In the genomic region with DNA sequence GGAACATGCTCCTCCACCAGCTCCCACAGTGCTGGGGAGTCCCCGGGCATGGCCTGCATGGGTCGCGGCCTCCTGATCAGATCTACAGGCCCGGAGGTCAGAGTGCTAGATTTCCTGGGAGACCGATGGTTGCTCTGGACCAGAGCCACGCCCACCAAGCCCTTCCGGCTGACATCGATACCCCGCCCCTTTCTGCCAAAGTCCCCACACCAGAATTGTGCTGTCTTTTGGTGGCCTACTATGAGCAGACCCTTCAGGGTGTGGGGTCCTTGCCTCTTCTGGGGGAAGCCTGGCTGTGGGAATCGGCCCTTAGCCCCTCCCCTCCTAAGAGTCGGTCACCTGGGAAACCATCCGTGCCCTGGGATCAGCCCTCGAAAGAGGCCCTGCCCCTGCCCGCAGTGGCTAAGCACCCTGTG, we compare ENCODE assay signal across 8 mouse cellular contexts. TPM values are rescaled to one million over a fixed set of nuclear protein-coding genes. Genes with fewer than 3 reads are reported as not detected.
DNase-seq lines count a peak whose midpoint lies in the region; ATAC-seq and TF ChIP-seq lines count a peak whose summit lies in the region.

A gene (minus strand): TSS at position 87 of the 416 bp plus-strand sequence.

- H3K36me3 ChIP-seq in heart, embryonic 11.5 days (ENCODE audit: control insufficient read depth, insufficient read depth, low read length), result peaks cover 3% of the 10 kb centered on the region; the same call in 1 of the 2 replicates
- H3K36me3 ChIP-seq in hindbrain, embryonic 10.5 days, result peaks cover 44% of the 10 kb centered on the region
- H3K36me3 ChIP-seq in limb, embryonic 14.5 days (ENCODE audit: control insufficient read depth, insufficient read depth, low read length), result peaks cover 23% of the 10 kb centered on the region
- H3K36me3 ChIP-seq in neural tube, embryonic 12.5 days, result peaks cover 41% of the 10 kb centered on the region

- peak within 1 kb of the TSS; percentile 39; the same call in 1 of the 2 replicates for H3K9ac ChIP-seq in heart, embryonic 11.5 days (ENCODE audit: low read depth, low read length)
- peak within 1 kb of the TSS; percentile 41 for H3K9ac ChIP-seq in limb, embryonic 14.5 days (ENCODE audit: low read depth, low read length, severe bottlenecking)
- peak within 1 kb of the TSS; percentile 18; the same call in 1 of the 2 replicates for H3K9ac ChIP-seq in neural tube, embryonic 12.5 days

- no peak for TF ChIP-seq POLR2A in limb, embryonic 14.5 days (IDR thresholded peaks at IDR 0.05; ENCODE audit: borderline replicate concordance, extremely low read depth, insufficient read depth, insufficient read length)

- WGBS in heart, embryonic 11.5 days (ENCODE audit: insufficient replicate concordance), result 9% methylated on average over 14 of the region's 14 CpGs
- 4% methylated on average over 14 of the region's 14 CpGs for WGBS in hindbrain, embryonic 10.5 days
- 12% methylated on average over 13 of the region's 14 CpGs for WGBS in limb, embryonic 14.5 days
- 8% methylated on average over 14 of the region's 14 CpGs for WGBS in neural tube, embryonic 12.5 days

- ATAC-seq in heart, embryonic 11.5 days (replicated peaks; ENCODE audit: insufficient number of reproducible peaks, low FRiP score, low TSS enrichment), result peak; percentile 24; the same call in 1 of the 2 replicates
- no peak for ATAC-seq in limb, embryonic 14.5 days (ENCODE audit: low FRiP score, low read depth)
- ATAC-seq in neural tube, embryonic 12.5 days (ENCODE audit: low FRiP score, low read depth), result 0 out of 2 replicates have a peak, but pooled peaks have one; percentile 30

- no peak for DNase-seq in heart, postnatal 25 days (ENCODE audit: low spot score)
- DNase-seq in hindbrain, embryonic 10.5 days (ENCODE audit: low spot score), result peak; percentile 60
- no peak for DNase-seq in limb, embryonic 14.5 days (ENCODE audit: low spot score)
- DNase-seq in cerebellum, adult 11-12 months, result no peak
- DNase-seq in left cerebral cortex, adult 2 months (ENCODE audit: extremely low spot score in 1 of 2, low spot score in 2 of 2), result no peak
- DNase-seq in layer of hippocampus, adult 8-10 months (ENCODE audit: low spot score in 2 of 2), result no peak

- H3K4me2 ChIP-seq in heart, embryonic 11.5 days, result peak within 1 kb of the TSS; percentile 71
- peak within 1 kb of the TSS; percentile 40 for H3K4me2 ChIP-seq in limb, embryonic 14.5 days (replicated peaks; ENCODE audit: low read depth, low read length, severe bottlenecking)
- peak within 1 kb of the TSS; percentile 47 for H3K4me2 ChIP-seq in neural tube, embryonic 12.5 days (replicated peaks)

- H3K4me3 ChIP-seq in heart, embryonic 11.5 days (ENCODE audit: low read depth, low read length), result peak within 1 kb of the TSS; percentile 34
- H3K4me3 ChIP-seq in hindbrain, embryonic 10.5 days, result peak within 1 kb of the TSS; percentile 40
- H3K4me3 ChIP-seq in limb, embryonic 14.5 days (replicated peaks; ENCODE audit: low read length), result 0 out of 2 replicates have a peak within 1 kb of the TSS, but pooled peaks have one; percentile 5
- no peak within 1 kb of the TSS for H3K4me3 ChIP-seq in neural tube, embryonic 12.5 days
- H3K4me3 ChIP-seq in left cerebral cortex, adult 2 months, result no peak within 1 kb of the TSS

- no peak for TF ChIP-seq CTCF in left cerebral cortex, adult 2 months (IDR thresholded peaks at IDR 0.05)

- H3K9me3 ChIP-seq in heart, embryonic 11.5 days (replicated peaks; ENCODE audit: control insufficient read depth, low read length), result no peaks in the 10 kb centered on the region
- H3K9me3 ChIP-seq in hindbrain, embryonic 10.5 days, result no peaks in the 10 kb centered on the region
- H3K9me3 ChIP-seq in limb, embryonic 14.5 days (ENCODE audit: control insufficient read depth, low read length), result no peaks in the 10 kb centered on the region
- no peaks in the 10 kb centered on the region for H3K9me3 ChIP-seq in neural tube, embryonic 12.5 days

- H3K27ac ChIP-seq in heart, embryonic 11.5 days (ENCODE audit: low read depth, low read length), result no peak within 1 kb of the TSS
- peak within 1 kb of the TSS; percentile 64 for H3K27ac ChIP-seq in hindbrain, embryonic 10.5 days
- no peak within 1 kb of the TSS for H3K27ac ChIP-seq in limb, embryonic 14.5 days (replicated peaks; ENCODE audit: low read depth, low read length)
- no peak within 1 kb of the TSS for H3K27ac ChIP-seq in neural tube, embryonic 12.5 days
- H3K27ac ChIP-seq in left cerebral cortex, adult 2 months, result no peak within 1 kb of the TSS

- H3K4me1 ChIP-seq in heart, embryonic 11.5 days (ENCODE audit: control insufficient read depth, insufficient read depth, low read length), result peaks cover 11% of the 10 kb centered on the region
- H3K4me1 ChIP-seq in hindbrain, embryonic 10.5 days (replicated peaks), result peaks cover 45% of the 10 kb centered on the region
- peaks cover 8% of the 10 kb centered on the region; the same call in 1 of the 2 replicates for H3K4me1 ChIP-seq in limb, embryonic 14.5 days (ENCODE audit: control insufficient read depth, insufficient read depth, low read length)
- peaks cover 15% of the 10 kb centered on the region for H3K4me1 ChIP-seq in neural tube, embryonic 12.5 days

- peaks cover 4% of the 10 kb centered on the region; the same call in 1 of the 2 replicates for H3K27me3 ChIP-seq in heart, embryonic 11.5 days (ENCODE audit: control insufficient read depth, insufficient read depth, low read length)
- H3K27me3 ChIP-seq in hindbrain, embryonic 10.5 days (ENCODE audit: insufficient read depth, poor library complexity, severe bottlenecking), result peaks cover 7% of the 10 kb centered on the region
- H3K27me3 ChIP-seq in limb, embryonic 14.5 days (ENCODE audit: control insufficient read depth, insufficient read depth, low read length), result no peaks in the 10 kb centered on the region
- H3K27me3 ChIP-seq in neural tube, embryonic 12.5 days (replicated peaks), result no peaks in the 10 kb centered on the region; the same call in 1 of the 2 replicates

- intact Hi-C loops in heart, postnatal 25 days (cut with DNase I), result no loop called here
- intact Hi-C loops in left cerebral cortex, adult 2 months (cut with DNase I), result no loop called here

RNA-seq across cellular contexts. Expression of the gene that starts here (rescaled TPM):
- 0.56 and 0.90 TPM in 2 replicates for polyA plus RNA-seq in heart, embryonic 11.5 days (2014; fragmentation: Nextera tagmentation; extraction: Ambion mirVana)
- total RNA-seq in heart, postnatal 25 days (2021), result under 1 TPM; 0.13 to 0.39 TPM
- 2.0 and 2.4 TPM in 2 replicates for polyA plus RNA-seq in hindbrain, embryonic 10.5 days (2016; fragmentation: Nextera tagmentation; extraction: Ambion mirVana)
- 15.1 and 19.9 TPM in 2 replicates for polyA plus RNA-seq in limb, embryonic 14.5 days (2012; rRNA removed)
- polyA plus RNA-seq in limb, embryonic 14.5 days (2014; fragmentation: Nextera tagmentation; extraction: Ambion mirVana), result 1.6 and 1.8 TPM in 2 replicates
- polyA plus RNA-seq in neural tube, embryonic 12.5 days (2016; fragmentation: Nextera tagmentation; extraction: Ambion mirVana), result 1.4 and 2.7 TPM in 2 replicates
- 1 to 10 TPM in 1 of 2 experiments, under 1 TPM in 1; 0.94 to 1.4 TPM for total RNA-seq in left cerebral cortex, adult 2 months (2021)
- 1 to 10 TPM in 1 of 4 experiments, under 1 TPM in 3; 0.72 to 1.1 (median 0.83) TPM for total RNA-seq in layer of hippocampus, adult 8-10 months (2022)

Comparison
In these comparisons a context has a peak if more than half of its experiments do, and no peak if none do; other contexts are left out.
1. Peak in ATAC-seq, H3K4me3 ChIP-seq, H3K9ac ChIP-seq and H3K4me2 ChIP-seq in heart, embryonic 11.5 days; RNA of the gene not detected or under 1 TPM.
2. H3K4me3 ChIP-seq: peak in hindbrain, embryonic 10.5 days (single experiment) and limb, embryonic 14.5 days (single experiment); none in neural tube, embryonic 12.5 days (single experiment) and left cerebral cortex, adult 2 months (single experiment).
3. Peak in every context shown above with its lines, with median percentiles within 50 percentile points of each other: H3K4me2 ChIP-seq and H3K9ac ChIP-seq.